Mouse (Mus musculus) CD8-positive naive resting alpha-beta T cell, adult 2 months (primary cell): ENCODE measurements around the gene Nalcn.

Experiments used
- DNase-seq, 2 experiments: peaks; one replicate each; pipeline ENCODE4 v3.0.0; 2022; ENCODE audit warnings: low read depth in 2 of 2, low spot score in 2 of 2

Gene Nalcn

GRCm38 (mm10) chr14:123232630-123233206 is 394.2 kb downstream of the Nalcn start:
- DNase-seq: no peak
